Mouse (Mus musculus) small intestine, adult 2 months (tissue): Measurements from ENCODE around the gene Ccl11. TPM values are rescaled to one million over a fixed set of nuclear protein-coding genes. Genes with fewer than 3 reads are reported as not detected.

ENCODE experiments used
- H3K27ac ChIP-seq: fragments of 200-500 bp; 2 replicates; pipeline ENCODE4 v1.5.1; 2012; ENCODE audit warnings: low read depth, low read length, control low read depth, inconsistent platforms; ENCODE audit not compliant: insufficient read depth
- H3K27me3 ChIP-seq: fragments of 200-500 bp; 2 replicates; pipeline ENCODE4 v1.6.1; 2012; ENCODE audit warnings: mild to moderate bottlenecking, moderate library complexity, low read length, inconsistent platforms; ENCODE audit not compliant: control insufficient read depth, insufficient read depth
- H3K36me3 ChIP-seq: fragments of 200-500 bp; 2 replicates; pipeline ENCODE4 v1.6.1; 2012; ENCODE audit warnings: mild to moderate bottlenecking, low read length, control low read depth, inconsistent platforms; ENCODE audit not compliant: control insufficient read depth, insufficient read depth
- H3K4me1 ChIP-seq: fragments of 200-500 bp; 2 replicates; pipeline ENCODE4 v1.6.1; 2012; ENCODE audit warnings: low read length, inconsistent platforms, mixed read lengths; ENCODE audit not compliant: control insufficient read depth, insufficient read depth, insufficient read length
- H3K4me3 ChIP-seq: fragments of 200-500 bp; 2 replicates; pipeline ENCODE4 v1.5.1; 2012; ENCODE audit warnings: low read depth, mild to moderate bottlenecking, control low read depth, inconsistent platforms, low read length, moderate library complexity
- CTCF ChIP-seq: fragments of 200-500 bp; IDR thresholded peaks from 2 replicates; pipeline ENCODE4 v1.5.1; 2012; ENCODE audit warnings: low read depth, mild to moderate bottlenecking, control low read depth, inconsistent platforms, low read length, moderate library complexity, mixed read lengths; ENCODE audit not compliant: insufficient replicate concordance, insufficient read length; ENCODE audit errors: extremely low read depth
- POLR2A ChIP-seq: fragments of 200-500 bp; IDR thresholded peaks from 2 replicates; pipeline ENCODE4 v1.6.1; 2012; ENCODE audit warnings: low read depth, mild to moderate bottlenecking, control low read depth, inconsistent platforms, low read length, moderate library complexity
- WGBS: fragments of 180-500 bp; shearing (Covaris S2); methylation state at CpG from one replicate; pipeline ENCODE4 v1.1.7; 2018; 5-methylcytosine and 5-hydroxymethylcytosine counted together
- polyA plus RNA-seq: library from polyadenylated mRNA; depleted of rRNA; stranded (reverse); fragments of >200 nt; gene quantifications from 2 replicates; pipeline ENCODE4 v1.2.3, GENCODE M21; 2012; rRNA removed

Gene Ccl11
- polyA plus RNA-seq, 1 experiment = 14.8 TPM

DNA sequence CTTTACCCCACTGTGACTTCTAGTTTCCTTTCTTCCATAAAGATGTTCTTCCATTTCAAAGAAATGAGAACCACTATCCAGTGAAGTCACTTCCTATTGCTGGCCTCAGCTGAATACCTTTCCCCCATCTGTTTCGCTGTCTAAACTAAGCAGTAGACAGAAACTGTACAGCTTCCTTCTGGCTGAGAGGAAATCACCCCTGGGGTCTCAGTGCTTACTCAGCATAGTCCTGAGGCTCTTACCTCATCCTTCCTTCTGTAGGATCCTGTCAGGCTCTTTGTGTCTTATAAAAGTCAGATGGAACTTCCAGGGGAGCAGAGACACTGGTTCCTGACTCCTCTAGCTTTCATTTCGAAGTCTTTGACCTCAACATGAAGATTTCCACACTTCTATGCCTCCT lies 43.9 kb downstream of the Ccl11 start, which contains the start of gene Ccl12:
TSS of gene Ccl12 (plus strand) at position 317 of the 400 bp plus-strand sequence.
- no peak for TF ChIP-seq POLR2A
- TF ChIP-seq CTCF = no peak
- H3K4me1 ChIP-seq = no peaks in the 10 kb centered on the region
- no peaks in the 10 kb centered on the region for H3K27me3 ChIP-seq
- H3K27ac ChIP-seq = no peak within 1 kb of the TSS
- WGBS = 62% methylated on average over 2 of the region's 2 CpGs
- H3K4me3 ChIP-seq = no peak within 1 kb of the TSS
- no peaks in the 10 kb centered on the region for H3K36me3 ChIP-seq

DNA sequence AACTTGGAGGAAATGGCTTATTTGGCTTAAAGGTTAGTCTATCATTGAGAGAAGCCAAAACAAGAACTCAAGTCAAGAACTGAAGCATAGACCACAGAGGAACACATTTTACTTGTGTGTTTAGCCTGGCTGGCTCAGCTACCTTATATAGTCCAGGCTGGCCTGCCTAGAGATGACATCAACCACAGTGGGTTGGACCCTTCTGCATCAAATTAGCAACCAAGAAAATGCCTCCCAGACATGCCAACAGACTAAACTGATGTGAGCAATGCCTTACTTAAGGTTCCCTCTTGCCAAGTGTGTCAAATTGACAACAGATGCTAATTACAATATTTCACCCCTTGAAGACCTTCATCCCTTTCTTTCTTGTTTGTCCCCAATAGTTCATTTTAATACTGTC lies 52.0 kb downstream of the Ccl11 start:
- Histone ChIP-seq H3K27ac (no peak overlapping the region), H3K27me3 (no peaks in the 10 kb centered on the region), H3K4me1 (no peaks in the 10 kb centered on the region), H3K36me3 (no peaks in the 10 kb centered on the region), H3K4me3 (no peak overlapping the region)
- TF ChIP-seq POLR2A (no peak), CTCF (no peak)

DNA sequence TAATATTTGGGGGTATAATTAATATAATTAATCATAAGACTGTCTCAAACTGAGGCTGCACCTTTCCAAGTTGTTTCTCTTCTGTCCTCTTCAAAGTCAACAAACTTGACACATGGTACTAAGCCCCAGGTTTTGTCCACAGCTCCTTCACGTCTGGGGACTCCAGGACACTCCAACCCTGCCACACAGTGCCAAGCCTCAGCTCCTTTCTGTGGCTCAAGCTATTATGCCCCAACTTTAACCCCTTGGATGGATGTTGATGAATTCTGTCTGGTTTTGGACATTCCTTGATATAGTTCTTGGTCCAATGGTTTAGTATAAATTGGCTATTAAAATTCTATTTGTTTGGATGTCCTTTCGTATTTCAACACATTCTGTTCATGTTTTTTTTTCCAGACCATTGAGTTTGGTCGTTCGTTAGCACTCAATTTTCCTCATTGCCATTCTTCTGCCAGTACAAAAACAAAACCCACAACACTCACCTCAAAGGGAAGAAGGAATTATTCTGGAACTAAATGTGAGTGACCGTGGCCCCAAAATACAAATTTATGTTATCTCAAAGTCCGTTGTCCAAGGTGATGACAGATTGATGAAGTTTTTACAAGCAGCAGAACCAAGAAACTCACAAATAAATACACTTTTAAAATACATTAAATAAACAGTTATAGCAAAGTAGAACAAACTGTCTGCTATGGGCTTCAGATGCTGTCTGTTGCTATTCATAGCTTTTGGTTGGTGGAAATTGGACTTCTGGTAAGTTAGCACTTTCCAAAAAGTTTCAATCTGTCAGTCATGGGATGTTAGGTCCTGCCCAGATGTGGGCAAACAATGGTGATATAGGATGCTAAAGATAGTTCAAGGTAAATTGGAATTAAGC lies 53.0 kb downstream of the Ccl11 start:
- H3K27me3 ChIP-seq = no peaks in the 10 kb centered on the region
- 64% methylated on average over 6 of the region's 6 CpGs for WGBS
- no peak for TF ChIP-seq POLR2A
- no peak for TF ChIP-seq CTCF
- H3K4me1 ChIP-seq = no peaks in the 10 kb centered on the region
- no peak overlapping the region for H3K4me3 ChIP-seq
- no peaks in the 10 kb centered on the region for H3K36me3 ChIP-seq
- H3K27ac ChIP-seq = no peak overlapping the region

Other genes starting within 250 kb of the Ccl11 start
- not detected in 2 replicates for gene 5530401A14Rik, start 197.2 kb upstream of the Ccl11 start, polyA plus RNA-seq
- 0.47 and 1.4 TPM in 2 replicates for gene Asic2, start 89.4 kb upstream of the Ccl11 start, polyA plus RNA-seq
- gene Ccl2, start 22.3 kb upstream of the Ccl11 start, polyA plus RNA-seq = 1.4 and 2.0 TPM in 2 replicates
- not detected in 2 replicates for gene Gm17268, start 19.3 kb upstream of the Ccl11 start, polyA plus RNA-seq
- gene Ccl7, start 12.1 kb upstream of the Ccl11 start, polyA plus RNA-seq = 0.32 and 0.91 TPM in 2 replicates
- 0.39 and 0.89 TPM in 2 replicates for gene Ccl12, start 44.0 kb downstream of the Ccl11 start, polyA plus RNA-seq
- 1.1 and 6.2 TPM in 2 replicates for gene Ccl8, start 57.4 kb downstream of the Ccl11 start, polyA plus RNA-seq
- 0.52 TPM in 1 of 2 replicates, not detected in the other for gene Ccl1, start 247.9 kb downstream of the Ccl11 start, polyA plus RNA-seq